Mouse (Mus musculus) ES-CJ7 (cell line): ENCODE data around the gene Nacc1.

Experiments used
- DNase-seq: peaks from one replicate; pipeline ENCODE4 v3.0.0; 2011; ENCODE audit warnings: low read depth, low spot score

Nacc1 gene

DNA sequence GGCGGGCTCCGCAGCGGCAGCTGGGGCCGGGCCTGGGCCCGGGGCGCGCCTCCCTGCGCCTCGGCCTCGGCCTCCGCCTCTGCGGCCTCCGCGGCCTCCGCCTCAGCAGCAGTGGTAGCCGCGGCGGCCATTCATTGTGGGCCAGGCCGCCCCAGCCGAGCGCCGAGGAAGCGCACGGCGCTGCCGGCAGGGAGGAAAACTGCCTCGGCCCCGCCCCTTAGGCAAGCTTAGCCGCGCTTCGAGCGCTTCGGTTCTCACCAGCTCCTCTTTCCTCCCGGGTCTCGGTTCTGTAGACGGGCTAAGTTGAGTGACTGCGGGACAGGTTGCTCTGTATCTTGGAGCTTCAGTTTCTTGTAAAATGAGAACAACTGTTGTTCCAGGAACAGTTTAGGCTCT is at the start of gene Nacc1:
TSS of gene Nacc1 (minus strand) at position 158 of the 396 bp plus-strand sequence.
- DNase-seq, result peak; percentile 91

DNA sequence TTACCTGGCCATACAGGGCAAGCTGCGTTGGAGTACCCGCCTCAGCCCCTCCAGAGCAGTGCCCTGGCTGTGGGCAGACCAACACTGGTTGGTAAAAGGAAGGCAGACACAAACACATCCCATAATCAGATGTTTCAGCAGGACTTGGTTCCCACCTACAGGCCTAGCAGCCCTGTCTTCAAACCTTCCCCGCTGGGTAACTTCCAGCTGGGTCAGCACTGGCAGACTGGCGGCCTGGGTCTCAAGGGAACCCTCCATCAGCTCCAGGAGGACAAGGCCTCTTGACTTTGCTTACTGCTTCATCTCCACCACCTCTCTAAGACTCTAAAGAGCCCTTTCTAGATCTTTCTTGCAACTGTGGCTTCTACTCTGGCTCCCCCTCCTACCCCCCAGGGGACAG is 48.9 kb upstream of the Nacc1 start:
- DNase-seq, result no peak

DNA sequence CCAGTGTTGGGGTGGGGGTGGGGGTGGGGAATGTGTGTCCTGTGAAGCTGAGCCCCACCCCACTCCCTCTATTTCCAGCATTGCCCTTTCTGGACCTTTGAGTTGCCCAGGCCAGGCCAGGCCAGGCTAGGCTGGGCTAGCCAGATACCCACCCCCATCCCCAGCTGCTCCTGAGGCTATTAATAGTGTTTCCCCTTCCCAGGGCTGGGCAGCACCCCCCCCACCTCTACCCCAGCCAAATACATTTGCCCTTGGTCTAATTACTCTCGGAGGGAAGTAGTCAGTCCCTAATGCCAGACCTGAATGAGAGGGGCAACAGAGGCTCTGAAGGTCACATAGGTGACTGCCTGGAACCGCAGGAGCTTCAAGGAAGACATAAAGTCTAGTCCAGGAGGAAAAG is 47.9 kb upstream of the Nacc1 start:
- no peak for DNase-seq

DNA sequence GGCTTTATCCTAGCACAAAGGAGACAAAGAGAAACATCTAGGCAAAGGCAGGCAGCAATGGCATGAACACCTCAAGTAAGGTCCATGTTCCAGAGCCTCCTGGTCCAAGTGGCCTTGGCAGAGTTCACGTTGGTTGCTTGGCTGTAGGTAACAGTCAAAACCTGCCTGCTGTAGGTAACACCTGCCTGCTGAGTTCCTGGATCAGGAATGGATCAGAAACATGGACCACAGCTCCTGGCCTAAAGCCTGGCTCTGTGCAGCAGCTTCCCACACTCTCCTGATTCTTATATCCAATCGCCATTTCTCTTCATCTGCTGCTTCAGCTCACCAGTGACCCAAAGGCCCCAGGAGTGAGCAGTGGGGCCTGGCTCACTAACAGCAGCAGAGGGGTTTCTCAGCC is 47.0 kb upstream of the Nacc1 start:
- DNase-seq, result no peak

DNA sequence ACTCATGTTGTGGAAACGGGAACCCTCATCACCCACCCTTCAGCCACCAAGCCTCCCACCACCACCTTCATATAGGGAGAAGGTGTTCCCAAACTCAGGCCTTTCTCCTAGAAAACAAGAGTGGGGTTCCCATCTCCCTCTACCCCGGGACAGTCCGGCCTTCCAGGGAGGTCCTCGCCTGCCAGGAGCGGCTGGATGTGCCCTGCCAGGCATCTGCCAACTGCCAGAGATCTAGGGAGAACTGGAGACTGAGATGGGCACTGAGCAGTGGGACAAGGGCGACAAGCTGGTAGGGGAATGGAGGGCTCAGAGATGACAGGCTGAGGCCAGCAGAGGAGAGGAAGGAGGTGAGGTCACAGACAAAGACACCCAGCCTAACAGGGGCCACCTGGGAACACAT is 46.3 kb upstream of the Nacc1 start:
- no peak for DNase-seq

DNA sequence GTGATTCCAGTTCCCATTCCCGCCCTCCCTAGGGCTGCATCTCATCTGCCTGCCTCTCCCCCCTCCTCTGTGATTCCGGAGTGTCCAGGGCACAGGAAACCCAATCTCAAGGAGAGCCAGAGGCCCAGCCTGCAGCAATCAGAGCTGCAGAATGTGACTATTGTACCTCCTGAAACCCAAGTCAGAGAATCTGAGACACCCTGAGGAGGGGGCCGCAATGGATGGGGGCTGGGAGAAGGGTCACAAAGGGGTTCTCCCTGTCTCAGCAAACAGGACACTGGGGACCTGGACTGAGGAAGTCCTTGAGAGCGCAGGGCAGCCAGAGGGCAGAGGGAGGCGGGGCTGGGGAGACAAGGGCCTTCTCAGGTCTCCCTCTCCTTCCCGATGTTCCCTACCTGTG is 45.3 kb upstream of the Nacc1 start:
- no peak for DNase-seq

DNA sequence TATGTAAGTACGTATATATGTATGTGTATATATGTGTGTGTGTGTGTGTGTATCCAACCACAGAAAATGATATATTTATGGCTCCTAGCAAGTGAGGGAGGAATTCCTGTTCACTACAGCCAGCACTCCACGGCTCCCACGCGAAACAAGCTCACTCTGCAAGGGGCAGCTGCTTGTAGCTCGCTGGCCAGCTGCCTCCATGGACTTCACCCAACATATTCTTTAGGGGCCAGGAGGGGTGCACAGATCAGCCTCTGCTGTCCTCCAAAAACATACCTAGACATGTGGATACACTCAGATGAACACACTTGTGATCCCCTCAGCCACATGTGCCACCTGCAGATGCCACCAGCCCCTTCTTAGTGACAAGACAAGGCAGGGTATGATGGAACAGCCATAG is 44.9 kb upstream of the Nacc1 start:
- DNase-seq, result no peak

DNA sequence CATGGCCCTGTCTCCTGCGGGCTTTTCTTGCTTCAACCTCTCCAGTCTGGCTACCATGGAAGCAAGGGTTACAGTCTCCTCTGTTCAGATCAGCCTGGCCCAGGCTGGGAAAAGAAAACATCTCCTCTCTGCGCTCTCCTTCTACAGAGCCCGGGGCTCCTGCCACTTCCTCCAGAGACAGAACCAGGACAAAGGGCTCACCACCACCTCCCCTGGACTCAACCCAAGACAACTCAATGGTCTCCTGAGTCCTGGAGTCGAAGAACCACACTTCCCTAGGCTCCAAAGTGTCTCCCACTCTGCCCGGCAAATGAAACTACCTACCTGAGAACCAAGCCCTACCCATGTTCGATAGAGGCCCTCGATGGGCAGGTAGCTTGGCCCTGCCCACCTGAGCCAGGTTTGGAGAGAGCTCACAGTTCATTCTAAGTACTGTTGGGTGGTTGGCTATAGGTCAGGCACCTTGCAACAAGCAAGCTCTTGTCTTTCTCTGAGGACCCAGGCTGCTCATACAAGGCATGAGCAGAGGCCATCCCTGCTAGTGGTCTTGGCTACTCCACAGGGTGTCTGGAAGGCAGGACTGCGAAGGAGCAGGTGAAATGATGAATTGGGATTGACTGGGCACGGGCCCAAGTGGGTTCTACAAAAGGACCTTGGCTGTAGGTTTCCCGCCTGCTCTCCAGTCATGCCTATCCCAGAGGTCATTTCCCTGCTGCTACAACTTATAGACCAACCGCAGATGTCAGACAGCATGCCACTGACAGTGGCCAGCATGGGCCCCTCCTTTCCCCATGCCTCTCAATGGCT is 43.9 kb upstream of the Nacc1 start:
- DNase-seq, result no peak

DNA sequence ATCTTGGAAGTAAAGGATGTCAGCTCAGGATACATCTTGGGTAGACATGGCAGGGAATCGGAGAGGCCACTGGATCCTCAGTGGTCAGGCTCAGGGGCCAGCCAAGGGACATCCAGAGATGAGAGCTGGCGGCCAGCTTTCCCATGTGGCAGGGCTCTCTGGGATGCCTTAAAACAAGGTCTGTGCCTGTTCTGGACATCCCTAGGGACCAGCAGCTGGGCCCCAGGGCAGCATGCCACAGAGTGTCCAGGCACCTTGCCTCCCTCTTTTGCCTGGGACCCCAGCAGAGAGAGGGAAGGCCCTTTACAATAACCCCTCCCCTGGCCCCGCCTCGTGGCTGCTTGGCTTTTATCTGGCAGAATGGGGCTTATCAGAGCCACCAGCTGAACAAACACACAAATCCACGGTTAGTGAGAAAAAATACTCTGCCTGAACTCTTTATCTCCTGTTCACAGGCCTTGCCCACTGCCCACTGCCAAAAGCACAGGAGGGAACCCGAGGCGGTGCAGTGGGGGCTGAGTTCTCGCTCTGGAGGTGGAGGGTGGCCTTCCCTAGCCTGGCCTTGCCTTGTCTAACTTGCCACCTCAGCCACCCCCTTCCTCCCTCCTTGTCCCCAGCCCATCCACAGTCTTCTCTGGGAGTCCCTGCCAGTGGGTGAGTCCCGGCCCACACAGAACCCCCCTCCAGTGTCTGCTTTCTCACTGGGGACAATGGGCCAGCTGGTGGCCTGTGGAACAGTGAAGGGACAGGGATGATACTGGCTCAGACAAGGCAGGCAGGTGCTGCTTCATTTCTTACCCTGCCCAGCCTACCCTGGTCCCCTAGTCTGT is 43.1 kb upstream of the Nacc1 start:
- no peak for DNase-seq

DNA sequence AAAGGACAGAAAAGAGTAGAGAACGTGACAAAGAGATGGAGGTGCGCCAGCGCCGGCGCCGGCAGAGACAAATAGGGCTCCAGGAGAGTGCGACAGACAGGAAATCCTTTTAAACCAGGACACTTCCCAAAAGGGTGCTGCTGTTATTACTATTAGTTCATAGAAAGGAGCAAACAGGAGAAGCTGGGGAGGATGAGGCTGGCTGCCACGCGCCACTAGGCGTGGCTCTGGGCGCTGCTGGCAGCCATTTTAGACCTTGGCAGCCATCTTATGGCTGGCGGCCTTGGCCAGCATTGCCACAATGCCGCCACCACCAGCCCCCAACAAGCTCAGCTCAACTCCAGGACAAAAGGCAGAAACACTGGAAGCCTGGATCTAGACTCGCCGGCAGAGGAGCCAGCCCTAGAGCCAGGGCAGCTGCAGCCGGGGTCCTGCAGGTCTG is 42.3 kb upstream of the Nacc1 start:
- peak; percentile 49 for DNase-seq

DNA sequence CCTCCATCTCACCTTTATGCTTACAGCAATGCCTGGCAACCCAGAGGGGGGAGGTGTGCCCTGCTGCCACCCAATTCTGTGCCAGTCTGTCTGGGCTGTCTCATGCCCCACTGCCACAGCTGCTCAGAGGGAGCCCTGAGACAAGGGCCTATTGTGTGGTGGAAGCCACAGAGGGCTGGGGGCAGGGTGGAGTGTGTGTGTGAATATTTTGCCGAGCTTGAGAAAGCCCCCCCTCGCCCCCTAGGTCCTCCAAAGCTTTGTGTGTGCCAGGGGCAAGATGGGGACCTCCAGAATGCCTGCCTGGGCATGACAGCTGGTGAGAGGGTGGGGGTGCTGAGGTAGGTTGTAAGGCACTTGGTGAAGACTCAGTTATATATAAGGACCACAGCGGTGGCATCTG is 40.8 kb upstream of the Nacc1 start:
- DNase-seq, result no peak

DNA sequence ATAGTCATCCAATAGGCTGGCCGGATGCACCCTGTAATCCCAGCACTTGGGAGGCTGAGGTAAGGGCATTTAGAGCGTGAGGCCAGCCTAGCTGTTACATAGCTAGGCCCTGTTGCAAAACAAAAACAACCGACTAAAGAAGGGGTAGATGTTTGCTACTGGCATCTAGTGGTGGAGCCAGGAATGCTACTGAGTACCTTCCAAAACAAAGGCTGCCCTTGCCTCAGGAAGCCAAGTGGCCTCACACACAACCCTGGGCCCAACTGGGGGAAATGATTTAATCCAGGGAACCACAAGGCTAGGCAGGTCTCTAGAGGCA is 38.2 kb upstream of the Nacc1 start:
- DNase-seq, result peak; percentile 76

DNA sequence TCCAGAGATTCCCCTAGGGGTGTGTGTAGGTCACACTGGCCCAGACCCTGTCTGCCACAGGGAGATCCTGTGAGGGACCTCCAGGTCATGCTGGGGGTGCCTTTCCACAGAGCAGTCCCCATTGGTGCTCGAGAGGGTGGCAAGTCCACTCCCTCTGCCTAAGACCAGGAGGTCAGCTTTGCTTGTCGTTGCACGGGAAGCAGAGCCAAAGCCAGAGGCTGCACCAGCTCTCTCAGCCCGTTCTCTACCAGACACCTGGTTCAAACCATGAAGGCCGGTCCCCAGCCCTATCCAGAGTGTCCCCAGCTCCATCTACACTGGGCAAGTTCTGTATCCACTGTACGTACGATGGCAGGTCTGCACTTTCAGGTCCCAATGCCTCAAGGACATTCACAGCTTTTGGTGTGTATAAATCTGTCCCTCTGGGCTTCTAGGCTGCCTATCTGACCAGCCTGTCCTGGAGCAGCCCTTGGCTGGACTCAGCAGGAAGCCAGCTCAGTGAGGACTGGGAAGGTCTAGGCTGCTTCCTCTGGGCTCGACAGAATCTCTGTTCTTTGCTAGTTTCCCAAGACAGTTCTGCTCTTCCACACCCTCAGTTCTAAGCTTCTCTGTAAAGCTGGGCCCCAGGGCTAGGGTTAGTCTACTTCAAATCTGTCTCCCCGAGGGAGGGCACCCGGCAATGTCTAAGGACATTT is 37.7 kb upstream of the Nacc1 start:
- no peak for DNase-seq

DNA sequence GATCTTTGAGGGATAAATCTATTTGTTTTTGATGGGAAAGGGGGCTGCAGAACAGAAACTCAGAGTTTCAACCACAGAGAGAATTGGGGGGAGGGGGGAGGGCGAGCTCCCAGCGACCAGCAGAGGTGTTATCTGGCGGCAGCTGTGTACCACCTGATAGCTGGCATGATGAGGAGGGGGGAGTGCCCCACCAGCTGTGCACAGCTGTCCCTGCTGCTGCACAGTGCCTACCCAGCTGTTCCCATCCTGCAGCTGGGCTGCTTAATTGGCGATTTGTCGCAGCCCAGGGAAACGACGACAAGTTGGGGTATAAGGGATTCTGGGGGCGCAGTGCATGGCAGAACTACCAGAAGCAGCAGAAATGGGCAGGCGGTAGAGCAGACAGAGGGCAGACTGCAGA is 37.0 kb upstream of the Nacc1 start:
- DNase-seq, result no peak

DNA sequence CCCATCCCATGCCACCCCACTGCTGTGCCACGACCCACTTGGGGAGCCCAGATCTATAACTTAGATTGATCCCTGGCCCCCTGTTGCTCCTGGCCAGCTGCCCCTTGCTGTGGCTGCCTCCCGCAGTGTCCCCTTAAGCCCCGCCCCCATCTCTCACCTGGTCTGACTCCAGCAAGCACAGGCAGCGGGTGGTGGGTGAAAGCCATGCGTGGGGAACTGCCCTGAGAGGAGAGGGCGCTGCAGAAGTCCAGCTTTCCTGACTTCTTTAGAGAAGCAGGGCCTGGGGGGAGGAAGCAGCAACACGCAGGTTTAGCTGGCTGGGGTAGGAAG is 35.9 kb upstream of the Nacc1 start:
- no peak for DNase-seq

DNA sequence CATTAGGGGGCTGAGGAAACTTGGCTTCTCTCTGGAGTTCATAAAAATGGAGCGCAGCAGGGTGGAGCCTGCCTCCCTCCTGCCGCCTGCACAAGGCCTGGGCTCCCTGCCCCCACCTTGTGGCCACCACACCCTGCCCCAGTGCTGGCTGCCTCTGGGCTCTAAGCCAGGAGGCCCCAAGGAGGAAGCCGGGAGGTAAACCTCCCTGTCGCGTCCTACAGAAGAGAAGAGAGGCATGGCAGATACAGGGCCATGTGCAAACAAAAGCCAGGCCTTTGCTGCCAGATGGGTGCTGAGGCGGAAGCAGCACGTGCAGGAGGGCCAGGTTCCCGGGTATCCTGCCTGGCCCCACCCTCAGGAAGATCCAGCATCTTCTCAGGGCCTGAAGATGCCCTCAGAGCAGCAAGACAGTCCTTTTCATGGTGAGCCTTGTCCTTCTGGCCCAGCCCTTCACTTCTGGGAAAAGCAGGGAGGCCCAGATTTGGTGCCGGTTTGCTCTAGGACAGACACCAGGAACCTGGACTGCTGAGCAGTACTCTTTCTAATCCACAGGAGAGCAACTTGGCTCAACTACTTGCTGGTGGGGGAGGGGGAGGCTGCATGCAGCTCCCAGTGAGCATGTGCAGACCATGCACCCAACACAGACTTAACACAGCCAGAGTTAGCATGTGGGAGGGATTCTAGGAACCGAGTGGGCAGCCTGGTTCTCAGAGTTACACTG is 35.3 kb upstream of the Nacc1 start, which contains the start of gene G430095P16Rik:
TSS of gene G430095P16Rik (plus strand) at position 158 of the 721 bp plus-strand sequence.
- DNase-seq, result peak; percentile 93

DNA sequence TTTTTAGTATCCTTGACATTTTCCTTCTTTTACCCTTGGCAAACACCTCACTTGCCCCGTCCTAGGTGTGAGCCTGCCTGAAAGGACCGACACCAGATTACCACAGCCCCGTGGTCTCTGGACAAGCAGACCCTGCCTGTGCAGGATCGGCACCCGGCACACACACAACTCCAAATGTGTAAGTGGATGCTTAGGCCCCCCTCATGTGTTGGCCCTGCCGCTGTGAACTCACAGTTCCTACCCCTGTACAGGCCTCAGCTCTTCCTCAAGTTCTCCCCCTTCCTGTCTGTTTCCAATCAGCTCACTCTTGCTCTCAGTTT is 34.8 kb upstream of the Nacc1 start:
- no peak for DNase-seq

DNA sequence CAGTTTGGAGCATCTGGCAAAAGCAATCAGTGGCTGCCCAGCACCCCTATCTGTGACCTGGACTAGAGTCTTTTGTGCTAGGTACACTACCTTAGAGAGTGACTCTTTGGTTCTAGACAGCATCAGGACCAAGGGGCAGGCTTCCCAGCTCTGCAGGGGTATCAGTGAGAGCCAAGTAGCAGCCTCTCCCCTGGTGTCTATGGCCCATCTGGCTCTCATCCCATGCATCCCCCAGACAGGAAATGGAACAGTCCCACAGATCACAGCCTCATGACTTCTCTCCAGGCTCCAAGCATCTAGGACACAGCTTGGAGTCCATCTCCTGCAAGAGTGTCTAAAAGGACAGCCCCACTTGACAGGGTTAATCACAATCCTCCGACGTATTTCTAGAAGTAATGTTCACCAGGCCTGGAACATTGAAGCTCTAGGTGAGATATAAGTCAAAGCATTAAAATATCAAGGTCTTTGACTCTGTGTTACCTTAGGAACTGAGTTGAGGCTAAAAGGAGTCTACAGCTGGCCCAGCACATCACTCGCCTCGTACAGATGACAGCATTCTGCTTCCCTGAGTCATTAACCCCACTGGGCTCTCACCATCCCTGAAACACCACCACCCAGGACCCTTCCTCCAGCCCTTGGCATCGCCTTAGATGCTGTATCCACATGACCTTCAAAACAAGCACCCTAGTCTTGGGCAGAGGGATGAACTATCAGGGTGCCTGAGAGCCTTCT is 31.5 kb upstream of the Nacc1 start:
- DNase-seq, result no peak

DNA sequence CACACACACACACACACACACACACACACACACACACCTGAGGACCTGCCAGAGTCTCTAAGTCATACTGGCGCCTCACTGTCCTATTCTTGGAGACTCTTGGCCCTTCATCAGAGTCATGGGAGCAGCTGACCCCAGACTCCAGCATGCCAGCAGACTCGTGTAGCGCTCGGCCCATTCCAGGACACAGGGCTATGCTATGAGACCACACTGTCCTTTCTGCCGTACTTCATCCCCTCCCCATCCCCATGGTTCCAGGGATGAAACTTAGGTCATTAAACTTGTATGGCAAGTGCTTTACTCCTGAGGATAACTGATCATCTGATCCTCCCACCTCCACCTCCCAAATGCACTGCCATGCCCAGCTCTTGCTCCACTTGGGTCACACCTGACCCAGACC is 30.8 kb upstream of the Nacc1 start:
- DNase-seq, result no peak

DNA sequence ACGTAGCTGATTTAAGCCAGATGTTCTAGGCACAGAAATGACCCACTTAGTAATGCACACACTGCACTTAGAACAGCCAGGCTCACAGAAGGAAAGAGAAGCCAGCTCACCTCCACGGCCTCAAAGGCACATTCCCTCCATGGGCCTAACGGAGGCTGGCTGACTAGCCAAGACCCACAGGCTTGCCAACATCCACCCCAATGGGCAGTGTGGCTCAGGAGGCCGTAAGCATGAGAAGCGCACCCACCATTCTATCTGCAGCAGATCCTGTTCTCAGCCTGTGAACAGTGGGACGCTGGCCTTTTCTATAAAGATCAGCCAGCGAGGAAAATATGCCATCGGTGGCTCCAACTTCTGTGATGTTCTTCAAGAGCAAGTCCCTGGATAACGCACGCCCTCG is 29.1 kb upstream of the Nacc1 start:
- no peak for DNase-seq

DNA sequence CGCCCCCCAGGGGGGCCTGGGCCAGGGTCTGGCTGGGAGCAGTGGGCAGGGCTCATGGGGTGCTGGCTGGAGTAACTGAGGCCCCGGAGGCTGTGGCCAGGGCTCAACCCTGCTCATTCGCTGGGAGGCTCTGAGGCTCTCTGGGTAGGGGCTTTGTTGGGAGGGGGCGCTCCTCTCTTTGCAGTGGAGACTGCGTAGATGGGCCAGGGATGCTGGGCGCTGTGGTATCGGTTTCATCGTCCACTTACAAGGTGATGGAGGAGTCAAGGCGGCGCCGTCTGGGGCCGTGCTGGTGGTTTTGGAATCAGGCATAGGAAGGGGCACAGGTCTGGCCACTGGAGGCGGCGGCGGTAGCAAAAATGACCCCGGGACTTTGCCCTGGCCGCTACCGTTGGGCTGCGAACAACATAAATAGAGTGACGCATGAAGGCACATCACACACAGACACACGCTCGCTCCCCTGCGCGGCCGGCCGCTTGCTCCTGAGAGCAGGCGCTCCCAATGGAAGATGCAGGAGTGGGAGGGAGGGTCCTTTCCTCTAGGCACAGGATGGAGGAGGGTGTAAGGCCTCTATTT is 28.3 kb upstream of the Nacc1 start:
- DNase-seq, result peak; percentile 44
